Mouse (Mus musculus): ENCODE measurements at regions not wholly inside any gene's neighbourhood (a gene's known extent, or its start where the extent isn't known, plus 50 kb on each side); places are given as distances from the start of the nearest gene placed in this dataset.

GRCm38 (mm10) chr12:86830247-86830585 lies 54.4 kb downstream of the Irf2bpl start:
- no peak for DNase-seq
- peak overlapping the region; percentile 46; the same call in 1 of the 2 replicates for H3K27ac ChIP-seq (replicated peaks; ENCODE audit: low read depth, low read length)

DNA sequence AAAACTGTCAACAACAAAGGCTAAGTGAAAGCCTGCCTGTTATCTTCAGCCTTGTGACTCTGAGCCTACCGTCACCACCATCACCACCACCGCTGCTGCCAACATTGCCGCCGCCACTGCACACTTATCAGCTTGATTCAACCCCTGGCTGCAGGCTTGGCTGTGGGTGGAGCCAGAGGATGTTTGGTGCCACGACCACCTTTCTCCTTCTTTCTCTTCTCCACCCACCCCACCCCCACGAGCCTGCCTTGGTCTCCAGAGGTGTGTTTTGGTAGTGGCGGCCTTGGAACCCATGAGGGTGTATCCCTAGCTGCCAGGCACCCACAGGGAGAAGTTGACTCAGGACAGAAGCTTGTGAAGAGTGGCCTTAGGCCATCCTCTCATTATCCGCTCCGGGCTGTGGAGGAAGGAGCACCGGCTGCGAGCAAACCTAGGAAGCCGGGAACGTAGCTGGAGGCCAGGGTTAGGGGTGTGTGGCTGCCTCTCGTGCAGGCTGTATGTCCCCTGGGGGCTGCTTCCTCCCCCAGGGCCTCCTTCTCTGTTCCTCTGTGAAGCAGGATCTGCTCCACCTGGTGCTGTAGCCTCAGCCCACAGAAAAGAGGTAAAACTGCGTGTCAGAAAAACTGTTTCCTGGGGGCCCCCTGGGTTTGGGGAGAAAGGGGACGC lies 54.9 kb downstream of the Irf2bpl start:
- DNase-seq: no peak
- H3K4me2 ChIP-seq (ENCODE audit: low read length): no peak overlapping the region
- H3K36me3 ChIP-seq (ENCODE audit: control insufficient read depth, insufficient read depth, low read length): no peaks in the 10 kb centered on the region
- no peak overlapping the region for H3K9ac ChIP-seq (replicated peaks; ENCODE audit: low read length)
- no peak for ATAC-seq (ENCODE audit: low FRiP score, low TSS enrichment)
- H3K4me1 ChIP-seq (ENCODE audit: control insufficient read depth, insufficient read depth, low read length): peaks cover 58% of the 10 kb centered on the region
- H3K4me3 ChIP-seq (replicated peaks; ENCODE audit: low read depth, low read length): no peak overlapping the region
- 60% methylated on average over 16 of the region's 16 CpGs for WGBS
- H3K27me3 ChIP-seq (ENCODE audit: control insufficient read depth, insufficient read depth, low read length): no peaks in the 10 kb centered on the region
- H3K27ac ChIP-seq (replicated peaks; ENCODE audit: low read depth, low read length): peak overlapping the region; percentile 46; the same call in 1 of the 2 replicates
- no peaks in the 10 kb centered on the region for H3K9me3 ChIP-seq (ENCODE audit: control insufficient read depth, low read length)

More at GRCm38 (mm10) chr12:86830247-86830585, 54.4 kb downstream of the Irf2bpl start:
- H3K9me3 ChIP-seq (ENCODE audit: control insufficient read depth, low read length): no peaks in the 10 kb centered on the region
- H3K4me3 ChIP-seq (replicated peaks; ENCODE audit: low read depth, low read length): no peak overlapping the region
- 52% methylated on average over 8 of the region's 8 CpGs for WGBS
- H3K4me2 ChIP-seq (ENCODE audit: low read length): no peak overlapping the region
- H3K27me3 ChIP-seq (ENCODE audit: control insufficient read depth, insufficient read depth, low read length): no peaks in the 10 kb centered on the region
- peaks cover 53% of the 10 kb centered on the region for H3K4me1 ChIP-seq (ENCODE audit: control insufficient read depth, insufficient read depth, low read length)
- ATAC-seq (ENCODE audit: low FRiP score, low TSS enrichment): no peak
- H3K9ac ChIP-seq (replicated peaks; ENCODE audit: low read length): no peak overlapping the region
- H3K36me3 ChIP-seq (ENCODE audit: control insufficient read depth, insufficient read depth, low read length): no peaks in the 10 kb centered on the region

GRCm38 (mm10) chr12:86827241-86827606 lies 57.4 kb downstream of the Irf2bpl start:
- H3K9me3 ChIP-seq (ENCODE audit: control insufficient read depth, low read length): no peaks in the 10 kb centered on the region

DNA sequence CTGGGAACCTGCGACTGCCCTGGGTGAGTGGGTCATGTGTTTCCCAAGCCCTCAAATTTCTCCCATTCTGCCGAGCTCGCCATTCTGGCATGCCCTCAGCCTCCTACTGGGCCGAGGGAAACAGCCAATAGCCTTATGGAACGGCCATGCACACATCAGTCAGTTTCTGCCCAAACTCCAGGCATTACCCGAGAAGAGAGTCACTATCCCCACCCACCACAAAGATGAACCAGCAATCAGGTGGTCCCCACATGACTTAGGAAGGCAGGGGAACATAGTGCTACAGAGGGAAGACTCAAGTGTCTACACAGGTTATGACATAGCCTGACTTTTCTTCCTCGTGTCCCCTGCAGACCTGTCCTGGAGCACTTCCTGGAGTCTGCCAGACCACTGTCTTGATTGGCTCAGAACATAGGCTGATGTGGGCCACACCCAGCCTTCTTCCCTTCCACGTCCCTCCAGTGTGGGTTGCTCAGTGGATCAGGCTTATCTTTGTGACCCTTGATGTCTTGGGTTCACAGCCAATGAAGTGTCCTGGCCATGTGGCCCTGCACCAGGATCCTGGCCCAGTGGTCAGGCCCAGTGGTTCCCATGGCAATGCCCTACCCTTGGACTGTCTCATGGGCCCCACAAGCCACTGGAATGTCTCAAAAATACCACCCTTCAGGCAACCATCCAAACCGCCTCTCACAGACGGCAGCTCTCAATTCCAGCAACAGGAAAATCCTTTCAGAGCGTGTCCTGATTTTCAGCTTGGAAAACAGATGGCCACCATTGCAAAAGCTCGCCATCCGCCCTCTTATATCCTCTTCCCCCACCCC lies 58.0 kb downstream of the Irf2bpl start:
- no peak overlapping the region for H3K9ac ChIP-seq (replicated peaks; ENCODE audit: low read length)
- 30% methylated on average over 13 of the region's 13 CpGs for WGBS
- peak overlapping the region; percentile 50 for H3K27ac ChIP-seq (replicated peaks; ENCODE audit: low read depth, low read length)
- no peak overlapping the region for H3K4me2 ChIP-seq (ENCODE audit: low read length)
- no peak overlapping the region for H3K4me3 ChIP-seq (replicated peaks; ENCODE audit: low read depth, low read length)
- DNase-seq (peak; percentile 76), ATAC-seq (ENCODE audit: low FRiP score, low TSS enrichment) (no peak)
- no peaks in the 10 kb centered on the region for H3K9me3 ChIP-seq (ENCODE audit: control insufficient read depth, low read length)
- no peaks in the 10 kb centered on the region for H3K27me3 ChIP-seq (ENCODE audit: control insufficient read depth, insufficient read depth, low read length)
- H3K4me1 ChIP-seq (ENCODE audit: control insufficient read depth, insufficient read depth, low read length): peaks cover 62% of the 10 kb centered on the region
- H3K36me3 ChIP-seq (ENCODE audit: control insufficient read depth, insufficient read depth, low read length): no peaks in the 10 kb centered on the region

More at GRCm38 (mm10) chr12:86827241-86827606, 57.4 kb downstream of the Irf2bpl start:
- no peak overlapping the region for H3K4me3 ChIP-seq (replicated peaks; ENCODE audit: low read depth, low read length)
- peak overlapping the region; percentile 50 for H3K27ac ChIP-seq (replicated peaks; ENCODE audit: low read depth, low read length)
- no peak overlapping the region for H3K4me2 ChIP-seq (ENCODE audit: low read length)
- 36% methylated on average over 2 of the region's 2 CpGs for WGBS
- DNase-seq (no peak), ATAC-seq (ENCODE audit: low FRiP score, low TSS enrichment) (no peak)
- no peak overlapping the region for H3K9ac ChIP-seq (replicated peaks; ENCODE audit: low read length)
- peaks cover 62% of the 10 kb centered on the region for H3K4me1 ChIP-seq (ENCODE audit: control insufficient read depth, insufficient read depth, low read length)
- no peaks in the 10 kb centered on the region for H3K36me3 ChIP-seq (ENCODE audit: control insufficient read depth, insufficient read depth, low read length)
- no peaks in the 10 kb centered on the region for H3K27me3 ChIP-seq (ENCODE audit: control insufficient read depth, insufficient read depth, low read length)

GRCm38 (mm10) chr12:86825584-86826419 lies 58.8 kb downstream of the Irf2bpl start:
- no peaks in the 10 kb centered on the region for H3K9me3 ChIP-seq (ENCODE audit: control insufficient read depth, low read length)
- H3K9ac ChIP-seq (replicated peaks; ENCODE audit: low read length): no peak overlapping the region
- H3K27ac ChIP-seq (replicated peaks; ENCODE audit: low read depth, low read length): peak overlapping the region; percentile 98
- no peak for DNase-seq
- no peaks in the 10 kb centered on the region for H3K36me3 ChIP-seq (ENCODE audit: control insufficient read depth, insufficient read depth, low read length)
- 33% methylated on average over 6 of the region's 6 CpGs for WGBS
- no peaks in the 10 kb centered on the region for H3K27me3 ChIP-seq (ENCODE audit: control insufficient read depth, insufficient read depth, low read length)
- peaks cover 66% of the 10 kb centered on the region for H3K4me1 ChIP-seq (ENCODE audit: control insufficient read depth, insufficient read depth, low read length)
- no peak overlapping the region for H3K4me3 ChIP-seq (replicated peaks; ENCODE audit: low read depth, low read length)
- ATAC-seq (ENCODE audit: low FRiP score, low TSS enrichment): no peak
- H3K4me2 ChIP-seq (ENCODE audit: low read length): no peak overlapping the region

GRCm38 (mm10) chr12:86824860-86825583 lies 59.6 kb downstream of the Irf2bpl start:
- H3K9ac ChIP-seq (replicated peaks; ENCODE audit: low read length): peak overlapping the region; percentile 34; the same call in 1 of the 2 replicates
- no peak overlapping the region for H3K4me3 ChIP-seq (replicated peaks; ENCODE audit: low read depth, low read length)
- peaks cover 63% of the 10 kb centered on the region for H3K4me1 ChIP-seq (ENCODE audit: control insufficient read depth, insufficient read depth, low read length)
- ATAC-seq (ENCODE audit: low FRiP score, low TSS enrichment) (peak; percentile 25), DNase-seq (peak; percentile 79)
- no peaks in the 10 kb centered on the region for H3K36me3 ChIP-seq (ENCODE audit: control insufficient read depth, insufficient read depth, low read length)
- peak overlapping the region; percentile 98 for H3K27ac ChIP-seq (replicated peaks; ENCODE audit: low read depth, low read length)
- 3% methylated on average over 14 of the region's 14 CpGs for WGBS
- no peaks in the 10 kb centered on the region for H3K9me3 ChIP-seq (ENCODE audit: control insufficient read depth, low read length)
- peak overlapping the region; percentile 45 for H3K4me2 ChIP-seq (ENCODE audit: low read length)
- no peaks in the 10 kb centered on the region for H3K27me3 ChIP-seq (ENCODE audit: control insufficient read depth, insufficient read depth, low read length)

DNA sequence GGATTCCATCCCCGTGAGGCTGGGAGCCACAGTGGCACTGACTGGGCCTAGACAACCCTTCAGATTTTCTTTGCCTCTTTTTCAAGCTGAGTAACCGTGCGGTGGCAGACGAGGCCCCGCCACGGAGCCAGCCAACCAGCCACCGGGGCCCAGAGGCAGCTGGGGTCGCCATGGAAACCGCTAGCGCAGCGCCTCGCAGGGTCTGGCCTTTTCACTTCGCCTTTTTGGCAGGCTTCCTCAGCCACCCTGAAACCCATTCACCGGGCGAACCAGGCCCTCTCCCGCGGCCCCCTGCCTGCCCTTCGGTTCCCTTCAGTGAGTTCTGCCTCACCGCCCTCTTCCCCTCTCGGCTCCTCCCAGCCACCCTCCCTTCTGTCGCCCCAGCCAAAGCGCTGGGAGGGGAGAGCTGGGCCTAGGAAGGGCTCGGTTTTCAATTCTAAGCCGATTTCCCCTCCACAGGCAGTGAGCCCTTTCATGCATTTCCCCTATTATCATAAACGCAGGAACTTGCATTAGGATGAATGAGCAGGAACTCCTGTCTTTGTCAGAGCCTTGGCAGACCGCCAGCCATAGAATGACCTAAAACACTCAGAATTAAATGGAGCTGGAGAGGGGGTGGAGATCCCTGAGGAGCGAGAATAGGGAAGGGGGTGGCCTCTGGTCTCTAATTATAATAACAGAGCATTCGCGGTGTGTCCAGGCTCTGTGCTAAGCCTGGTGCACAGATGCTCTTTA lies 60.6 kb downstream of the Irf2bpl start:
- H3K4me1 ChIP-seq (ENCODE audit: control insufficient read depth, insufficient read depth, low read length): peaks cover 59% of the 10 kb centered on the region

More for the DNA sequence above, 60.6 kb downstream of the Irf2bpl start:
- no peaks in the 10 kb centered on the region for H3K27me3 ChIP-seq (ENCODE audit: control insufficient read depth, insufficient read depth, low read length)
- H3K9ac ChIP-seq (replicated peaks; ENCODE audit: low read length): peak overlapping the region; percentile 34; the same call in 1 of the 2 replicates
- ATAC-seq (ENCODE audit: low FRiP score, low TSS enrichment) (peak; percentile 89), DNase-seq (peak; percentile 97)
- H3K4me2 ChIP-seq (ENCODE audit: low read length): peak overlapping the region; percentile 45
- H3K27ac ChIP-seq (replicated peaks; ENCODE audit: low read depth, low read length): peak overlapping the region; percentile 98
- no peaks in the 10 kb centered on the region for H3K36me3 ChIP-seq (ENCODE audit: control insufficient read depth, insufficient read depth, low read length)
- 0 out of 2 replicates have a peak overlapping the region, but pooled peaks have one; percentile 13 for H3K4me3 ChIP-seq (replicated peaks; ENCODE audit: low read depth, low read length)
- no peaks in the 10 kb centered on the region for H3K9me3 ChIP-seq (ENCODE audit: control insufficient read depth, low read length)
- under 1% methylated on average over 29 of the region's 29 CpGs for WGBS

All from midbrain, embryonic 14.5 days (tissue).